Mouse (Mus musculus): ENCODE measurements around the gene Hrh3.

Hrh3 gene

DNA sequence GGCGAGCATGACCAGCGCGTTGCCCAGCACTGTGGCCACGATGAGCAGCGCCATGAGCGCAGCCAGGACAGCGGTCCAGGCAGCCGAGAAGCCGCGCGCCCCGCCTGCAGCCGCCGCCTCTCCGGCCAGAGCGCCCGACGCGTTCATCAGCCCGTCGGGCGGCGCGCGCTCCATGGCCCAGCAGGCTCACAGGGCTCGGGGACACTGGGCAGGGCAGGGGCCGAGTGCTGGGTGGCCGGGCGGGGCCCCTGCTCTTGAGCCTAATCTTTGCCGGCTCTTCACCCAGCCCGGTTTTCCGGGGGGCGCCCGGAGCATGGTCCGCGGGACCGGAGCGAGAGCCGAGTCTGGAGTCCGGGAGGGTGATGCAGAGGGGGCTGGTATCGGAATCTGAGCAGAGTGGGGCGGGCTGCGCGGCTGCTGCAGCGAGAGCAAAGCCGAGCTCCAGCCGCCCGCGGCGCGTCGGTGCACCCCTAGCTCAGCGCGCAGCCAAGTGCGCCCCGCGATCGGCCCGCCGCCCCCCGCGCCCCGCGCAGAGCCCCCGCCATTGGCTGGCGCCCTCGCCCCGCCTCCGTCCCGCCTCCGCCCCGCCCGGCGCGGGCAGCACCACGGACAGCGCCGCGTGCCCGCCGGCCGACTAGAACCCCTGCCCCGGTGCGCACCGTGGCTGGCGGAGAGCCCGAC lies at the start of gene Hrh3:
TSS of gene Hrh3 (minus strand) at position 511 of the 681 bp plus-strand sequence.
- no peak for DNase-seq

GRCm38 (mm10) chr2:180148551-180148950 lies 44.3 kb upstream of the Hrh3 start:
- DNase-seq = no peak

GRCm38 (mm10) chr2:180147379-180147778 lies 43.1 kb upstream of the Hrh3 start:
- no peak for DNase-seq

GRCm38 (mm10) chr2:180146091-180146490 lies 41.8 kb upstream of the Hrh3 start:
- no peak for DNase-seq

DNA sequence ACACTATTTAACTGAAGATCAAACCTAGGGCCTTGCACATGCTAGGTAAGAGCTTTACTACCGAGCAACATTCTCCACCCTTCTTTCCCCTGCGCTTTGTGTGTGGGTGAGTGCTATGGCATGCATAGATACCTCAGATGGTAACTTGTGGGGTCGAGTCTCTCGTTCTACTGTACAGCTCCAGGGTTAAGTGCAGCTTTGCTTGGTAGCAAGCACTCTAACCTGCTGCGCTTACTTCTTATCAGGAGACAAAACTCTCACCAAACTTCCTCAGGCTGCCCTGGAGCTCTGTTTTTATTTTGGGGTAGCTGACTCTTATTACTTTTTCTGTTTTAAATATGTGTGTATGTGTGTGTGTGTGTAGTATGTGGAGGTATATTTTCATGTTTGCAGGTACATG lies 31.1 kb upstream of the Hrh3 start:
- DNase-seq = no peak

DNA sequence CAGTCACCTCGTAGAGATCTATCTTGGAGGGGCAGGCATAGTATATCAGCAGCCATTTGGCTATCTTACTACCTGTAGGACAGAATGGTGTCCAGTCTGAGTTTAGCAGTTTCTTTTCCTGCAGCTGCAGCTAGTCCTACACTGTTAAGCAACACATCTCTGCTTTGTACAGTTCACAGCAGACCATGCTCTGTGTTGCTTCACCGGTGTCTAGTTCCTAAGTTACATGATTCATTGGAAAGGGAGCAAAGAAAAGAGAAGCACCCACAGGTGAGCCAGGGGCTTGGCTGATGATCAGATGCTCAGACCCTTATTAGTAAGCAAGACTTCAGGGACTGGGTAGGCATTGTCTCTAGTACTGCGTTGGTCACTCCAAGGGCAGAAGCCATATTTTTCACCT lies 29.6 kb upstream of the Hrh3 start:
- DNase-seq = no peak

GRCm38 (mm10) chr2:180133231-180133630 lies 28.9 kb upstream of the Hrh3 start:
- no peak for DNase-seq

- no peak for DNase-seq
These were observed 23.4 kb upstream of the Hrh3 start for GRCm38 (mm10) chr2:180127675-180128074.

GRCm38 (mm10) chr2:180126195-180126594 lies 21.9 kb upstream of the Hrh3 start:
- peak; percentile 67 for DNase-seq

DNA sequence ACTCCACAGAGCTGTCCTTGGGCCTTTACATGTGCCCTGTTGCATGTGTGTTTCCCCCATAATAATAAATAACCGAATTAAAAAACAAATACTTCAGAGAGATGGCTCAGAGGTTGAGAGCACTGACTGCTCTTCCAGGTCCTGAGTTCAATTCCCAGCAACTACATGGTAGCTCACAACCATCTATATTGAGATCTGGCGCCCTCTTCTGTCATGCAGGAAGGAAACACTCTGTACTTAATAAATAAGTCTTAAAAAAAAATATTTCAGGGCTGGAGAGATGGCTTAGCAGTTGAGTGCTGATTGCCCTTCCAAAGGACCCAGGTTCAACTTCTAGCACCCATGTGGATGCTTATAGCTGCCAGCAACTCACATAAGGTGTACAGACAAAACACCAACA lies 19.9 kb upstream of the Hrh3 start:
- DNase-seq = no peak

DNA sequence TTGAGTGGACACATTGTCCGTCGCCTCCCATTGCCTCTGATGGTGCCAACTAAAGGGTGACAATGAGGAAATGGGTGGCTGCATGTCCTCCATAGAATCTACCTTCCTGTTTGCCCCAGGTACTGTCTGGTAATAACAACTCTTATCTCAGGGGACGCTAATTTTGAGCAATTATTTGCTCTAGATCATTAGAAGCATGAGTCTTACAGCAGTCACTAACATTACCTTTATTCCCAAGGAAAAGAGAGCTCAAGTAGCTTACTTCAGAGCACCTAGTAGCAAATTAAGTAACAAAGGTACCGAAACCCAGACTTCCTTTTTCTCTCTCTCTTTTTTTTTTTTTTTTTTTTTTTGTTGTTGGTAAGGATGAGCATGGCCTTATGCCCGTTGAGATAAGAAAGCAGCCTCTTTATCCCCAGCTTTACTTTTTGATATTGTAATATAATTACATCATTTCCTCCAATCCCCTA lies 16.0 kb upstream of the Hrh3 start:
- no peak for DNase-seq

DNA sequence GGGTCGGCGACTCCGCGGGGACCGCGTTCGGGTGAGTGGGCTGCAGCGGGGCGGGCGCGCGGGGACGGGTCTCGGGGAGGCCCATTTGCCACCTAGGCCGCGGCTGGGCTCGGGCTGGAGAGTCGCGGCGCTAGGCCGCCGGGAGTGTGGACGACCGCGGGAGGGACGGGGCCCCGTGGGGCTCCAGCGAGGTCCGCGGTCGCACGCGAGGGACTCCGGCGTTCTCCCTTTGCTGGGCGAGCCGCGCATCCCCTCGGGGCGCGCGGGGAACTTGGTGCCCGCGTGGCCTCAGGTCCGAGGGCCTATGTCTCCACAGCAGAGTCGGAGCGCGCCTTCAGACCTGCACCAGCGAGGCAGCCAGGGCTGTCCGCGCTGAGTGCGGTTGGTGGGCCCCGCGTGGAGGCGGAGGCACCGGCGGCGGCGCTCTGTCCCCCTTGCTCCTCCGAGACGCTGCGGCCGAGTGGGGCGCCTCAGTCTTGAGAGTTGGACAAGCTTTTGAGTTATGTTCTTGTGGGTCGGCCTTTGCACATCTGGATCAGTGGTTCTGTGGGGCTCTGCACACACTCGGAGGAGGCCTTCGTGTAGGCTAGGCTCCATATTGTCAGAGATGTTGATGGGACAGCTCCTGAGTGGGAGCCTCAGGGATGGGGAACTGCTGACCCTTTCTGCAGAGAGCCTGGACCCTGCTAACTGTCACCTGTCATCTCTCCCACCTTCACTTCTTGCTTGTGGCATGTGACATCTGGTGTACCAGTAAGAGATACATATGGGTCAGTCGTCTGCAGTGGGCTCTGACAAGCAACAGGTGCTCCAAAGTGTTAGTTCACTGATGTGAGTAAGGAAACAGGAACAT lies 15.4 kb upstream of the Hrh3 start:
- DNase-seq = no peak

GRCm38 (mm10) chr2:180118661-180119438 lies 14.6 kb upstream of the Hrh3 start, which contains the start of gene Osbpl2:
Gene Osbpl2 (plus strand): TSS chr2:180119306.
- peak; percentile 100 for DNase-seq

GRCm38 (mm10) chr2:180117485-180118194 lies 13.4 kb upstream of the Hrh3 start:
- peak; percentile 72 for DNase-seq

GRCm38 (mm10) chr2:180116741-180117484 lies 12.6 kb upstream of the Hrh3 start:
- DNase-seq = no peak

DNA sequence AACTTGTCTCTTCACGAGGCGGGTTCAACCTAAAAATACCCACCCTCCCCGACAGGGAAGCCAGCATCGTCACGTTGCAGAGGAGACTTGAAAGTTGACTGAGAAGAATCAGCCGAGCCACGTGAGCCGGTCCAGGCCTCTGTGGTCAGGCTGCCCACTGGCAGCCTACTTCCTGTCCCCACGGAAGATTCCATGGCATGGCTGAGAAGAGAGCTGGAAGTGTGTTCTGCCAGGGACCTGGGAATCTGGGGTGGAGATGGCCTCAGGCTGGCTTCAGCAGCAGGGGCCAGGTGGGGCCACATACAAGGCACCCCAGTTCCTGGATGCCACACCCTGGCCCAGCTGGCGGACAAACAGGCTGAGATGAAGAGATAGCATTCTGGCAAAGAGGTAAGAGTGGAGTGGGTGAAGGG lies 11.8 kb upstream of the Hrh3 start:
- DNase-seq = no peak

DNA sequence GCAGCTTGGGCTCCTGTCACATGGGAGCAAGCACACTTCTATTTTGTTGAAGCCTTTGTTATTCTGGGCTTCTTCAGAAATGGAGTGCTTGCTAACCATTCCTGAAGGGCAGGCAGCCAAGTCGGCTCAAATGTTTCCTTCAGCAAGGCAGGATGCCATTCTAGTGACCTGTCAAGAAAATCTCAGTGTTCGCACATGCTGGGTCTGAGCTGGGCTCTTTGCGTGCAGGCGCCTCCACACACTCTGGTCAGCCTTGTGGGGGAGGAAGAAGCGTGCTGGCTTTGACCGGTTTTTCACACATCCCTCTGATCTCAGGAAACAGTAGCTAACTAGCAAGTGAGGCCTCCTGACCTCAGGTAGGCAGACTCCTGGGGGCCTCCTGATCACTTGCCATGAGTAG lies 11.0 kb upstream of the Hrh3 start:
- DNase-seq = no peak

GRCm38 (mm10) chr2:180113909-180114890 lies 9.9 kb upstream of the Hrh3 start:
- peak; percentile 77 for DNase-seq

DNA sequence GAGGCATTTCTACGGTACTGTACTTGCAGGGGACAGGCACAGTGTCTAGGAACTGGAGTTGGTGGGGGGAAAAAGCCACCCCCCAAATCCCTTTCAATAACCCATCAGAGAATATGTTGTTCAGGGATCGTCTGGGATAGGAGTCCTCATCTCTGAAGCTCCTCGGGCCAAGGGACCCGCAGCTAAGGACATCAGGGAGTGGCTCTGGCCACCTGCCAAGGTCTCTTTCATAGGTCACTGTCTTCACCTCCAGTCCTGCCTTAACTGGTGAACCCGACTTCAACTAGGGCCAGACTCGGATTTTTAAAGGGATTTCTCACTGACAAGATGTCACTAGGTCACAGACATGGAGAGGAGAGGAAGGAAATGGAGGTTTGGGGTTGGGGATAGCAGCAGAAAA lies 4.0 kb upstream of the Hrh3 start:
- DNase-seq = no peak

- no peak for DNase-seq
These were observed 2.8 kb upstream of the Hrh3 start for GRCm38 (mm10) chr2:180107081-180107480.
